Mouse (Mus musculus): ENCODE measurements at regions not wholly inside any gene's neighbourhood (a gene's known extent, or its start where the extent isn't known, plus 50 kb on each side); places are given as distances from the start of the nearest gene placed in this dataset.

- Histone ChIP-seq H3K9me3 (ENCODE audit: control insufficient read depth, low read length) (no peaks in the 10 kb centered on the region), H3K9ac (ENCODE audit: low read depth, low read length) (no peak overlapping the region), H3K36me3 (ENCODE audit: control insufficient read depth, insufficient read depth, low read length) (no peaks in the 10 kb centered on the region), H3K4me1 (replicated peaks; ENCODE audit: control insufficient read depth, insufficient read depth, low read length) (no peaks in the 10 kb centered on the region), H3K27ac (ENCODE audit: low read depth, low read length) (no peak overlapping the region), H3K27me3 (replicated peaks; ENCODE audit: control insufficient read depth, insufficient read depth, low read length) (no peaks in the 10 kb centered on the region), H3K4me2 (no peak overlapping the region), H3K4me3 (ENCODE audit: low read depth, low read length) (no peak overlapping the region)
- DNase-seq (ENCODE audit: low spot score) (no peak), ATAC-seq (replicated peaks; ENCODE audit: low FRiP score) (no peak)
- WGBS, result 79% methylated on average over 3 of the region's 3 CpGs
Measured at GRCm38 (mm10) chr4:95451831-95452230, 105.5 kb upstream of the Fggy start.

- Histone ChIP-seq H3K27me3 (replicated peaks; ENCODE audit: control insufficient read depth, insufficient read depth, low read length) (no peaks in the 10 kb centered on the region), H3K4me1 (replicated peaks; ENCODE audit: control insufficient read depth, insufficient read depth, low read length) (no peaks in the 10 kb centered on the region), H3K4me2 (no peak overlapping the region), H3K27ac (ENCODE audit: low read depth, low read length) (no peak overlapping the region), H3K9me3 (ENCODE audit: control insufficient read depth, low read length) (no peaks in the 10 kb centered on the region), H3K9ac (ENCODE audit: low read depth, low read length) (no peak overlapping the region), H3K36me3 (ENCODE audit: control insufficient read depth, insufficient read depth, low read length) (no peaks in the 10 kb centered on the region), H3K4me3 (ENCODE audit: low read depth, low read length) (no peak overlapping the region)
- 75% methylated on average over 1 of the region's 1 CpGs for WGBS
- DNase-seq (ENCODE audit: low spot score) (no peak), ATAC-seq (replicated peaks; ENCODE audit: low FRiP score) (no peak)
Measured at GRCm38 (mm10) chr4:95456318-95456717, 101.0 kb upstream of the Fggy start.

- no peaks in the 10 kb centered on the region for H3K36me3 ChIP-seq (ENCODE audit: control insufficient read depth, insufficient read depth, low read length)
- H3K9me3 ChIP-seq (ENCODE audit: control insufficient read depth, low read length), result no peaks in the 10 kb centered on the region
- H3K27me3 ChIP-seq (replicated peaks; ENCODE audit: control insufficient read depth, insufficient read depth, low read length), result no peaks in the 10 kb centered on the region
- no peak overlapping the region for H3K9ac ChIP-seq (ENCODE audit: low read depth, low read length)
- H3K4me2 ChIP-seq, result no peak overlapping the region
- H3K4me1 ChIP-seq (replicated peaks; ENCODE audit: control insufficient read depth, insufficient read depth, low read length), result no peaks in the 10 kb centered on the region
- 86% methylated on average over 5 of the region's 5 CpGs for WGBS
- ATAC-seq (replicated peaks; ENCODE audit: low FRiP score) (no peak), DNase-seq (ENCODE audit: low spot score) (no peak)
- H3K4me3 ChIP-seq (ENCODE audit: low read depth, low read length), result no peak overlapping the region
- H3K27ac ChIP-seq (ENCODE audit: low read depth, low read length), result no peak overlapping the region
Measured at GRCm38 (mm10) chr4:95456943-95457342, 100.4 kb upstream of the Fggy start.

GRCm38 (mm10) chr4:95462476-95462875 lies 94.8 kb upstream of the Fggy start:
- Histone ChIP-seq H3K27me3 (replicated peaks; ENCODE audit: control insufficient read depth, insufficient read depth, low read length) (no peaks in the 10 kb centered on the region), H3K36me3 (ENCODE audit: control insufficient read depth, insufficient read depth, low read length) (no peaks in the 10 kb centered on the region), H3K4me1 (replicated peaks; ENCODE audit: control insufficient read depth, insufficient read depth, low read length) (no peaks in the 10 kb centered on the region), H3K27ac (ENCODE audit: low read depth, low read length) (no peak overlapping the region), H3K4me2 (no peak overlapping the region), H3K9ac (ENCODE audit: low read depth, low read length) (no peak overlapping the region), H3K9me3 (ENCODE audit: control insufficient read depth, low read length) (no peaks in the 10 kb centered on the region), H3K4me3 (ENCODE audit: low read depth, low read length) (no peak overlapping the region)
- DNase-seq (ENCODE audit: low spot score), result no peak
- ATAC-seq (replicated peaks; ENCODE audit: low FRiP score), result no peak
- WGBS, result 75% methylated on average over 3 of the region's 3 CpGs

GRCm38 (mm10) chr4:95463082-95463825 lies 94.1 kb upstream of the Fggy start:
- no peak overlapping the region for H3K9ac ChIP-seq (ENCODE audit: low read depth, low read length)
- ATAC-seq (replicated peaks; ENCODE audit: low FRiP score) (no peak), DNase-seq (ENCODE audit: low spot score) (no peak)
- H3K27ac ChIP-seq (ENCODE audit: low read depth, low read length), result no peak overlapping the region
- H3K4me3 ChIP-seq (ENCODE audit: low read depth, low read length), result no peak overlapping the region
- H3K9me3 ChIP-seq (ENCODE audit: control insufficient read depth, low read length), result no peaks in the 10 kb centered on the region
- no peaks in the 10 kb centered on the region for H3K27me3 ChIP-seq (replicated peaks; ENCODE audit: control insufficient read depth, insufficient read depth, low read length)
- 78% methylated on average over 8 of the region's 8 CpGs for WGBS
- no peaks in the 10 kb centered on the region for H3K36me3 ChIP-seq (ENCODE audit: control insufficient read depth, insufficient read depth, low read length)
- H3K4me2 ChIP-seq, result no peak overlapping the region
- no peaks in the 10 kb centered on the region for H3K4me1 ChIP-seq (replicated peaks; ENCODE audit: control insufficient read depth, insufficient read depth, low read length)

GRCm38 (mm10) chr4:95466647-95467046 lies 90.7 kb upstream of the Fggy start:
- Histone ChIP-seq H3K4me3 (ENCODE audit: low read depth, low read length) (no peak overlapping the region), H3K4me1 (replicated peaks; ENCODE audit: control insufficient read depth, insufficient read depth, low read length) (no peaks in the 10 kb centered on the region), H3K27me3 (replicated peaks; ENCODE audit: control insufficient read depth, insufficient read depth, low read length) (no peaks in the 10 kb centered on the region), H3K36me3 (ENCODE audit: control insufficient read depth, insufficient read depth, low read length) (no peaks in the 10 kb centered on the region), H3K9ac (ENCODE audit: low read depth, low read length) (no peak overlapping the region), H3K4me2 (no peak overlapping the region), H3K27ac (ENCODE audit: low read depth, low read length) (no peak overlapping the region), H3K9me3 (ENCODE audit: control insufficient read depth, low read length) (no peaks in the 10 kb centered on the region)
- DNase-seq (ENCODE audit: low spot score) (no peak), ATAC-seq (replicated peaks; ENCODE audit: low FRiP score) (peak; percentile 67; the same call in 1 of the 2 replicates)
- 15% methylated on average over 2 of the region's 2 CpGs for WGBS

- H3K4me2 ChIP-seq, result no peak overlapping the region
- no peak overlapping the region for H3K4me3 ChIP-seq (ENCODE audit: low read depth, low read length)
- no peak for DNase-seq (ENCODE audit: low spot score)
- H3K36me3 ChIP-seq (ENCODE audit: control insufficient read depth, insufficient read depth, low read length), result no peaks in the 10 kb centered on the region
- no peaks in the 10 kb centered on the region for H3K9me3 ChIP-seq (ENCODE audit: control insufficient read depth, low read length)
- no peak overlapping the region for H3K9ac ChIP-seq (ENCODE audit: low read depth, low read length)
- no peak overlapping the region for H3K27ac ChIP-seq (ENCODE audit: low read depth, low read length)
- ATAC-seq (replicated peaks; ENCODE audit: low FRiP score), result no peak
- WGBS, result 62% methylated on average over 2 of the region's 2 CpGs
- no peaks in the 10 kb centered on the region for H3K4me1 ChIP-seq (replicated peaks; ENCODE audit: control insufficient read depth, insufficient read depth, low read length)
- H3K27me3 ChIP-seq (replicated peaks; ENCODE audit: control insufficient read depth, insufficient read depth, low read length), result no peaks in the 10 kb centered on the region
Measured at GRCm38 (mm10) chr4:95467526-95467925, 89.8 kb upstream of the Fggy start.

- H3K27me3 ChIP-seq (replicated peaks; ENCODE audit: control insufficient read depth, insufficient read depth, low read length), result no peaks in the 10 kb centered on the region
- H3K4me3 ChIP-seq (ENCODE audit: low read depth, low read length), result no peak overlapping the region
- H3K27ac ChIP-seq (ENCODE audit: low read depth, low read length), result no peak overlapping the region
- H3K9ac ChIP-seq (ENCODE audit: low read depth, low read length), result no peak overlapping the region
- no peaks in the 10 kb centered on the region for H3K4me1 ChIP-seq (replicated peaks; ENCODE audit: control insufficient read depth, insufficient read depth, low read length)
- no peaks in the 10 kb centered on the region for H3K9me3 ChIP-seq (ENCODE audit: control insufficient read depth, low read length)
- DNase-seq (ENCODE audit: low spot score), result no peak
- no peak overlapping the region for H3K4me2 ChIP-seq
- ATAC-seq (replicated peaks; ENCODE audit: low FRiP score), result no peak
- 57% methylated on average over 5 of the region's 5 CpGs for WGBS
- H3K36me3 ChIP-seq (ENCODE audit: control insufficient read depth, insufficient read depth, low read length), result no peaks in the 10 kb centered on the region
Measured at GRCm38 (mm10) chr4:95474726-95475406, 82.4 kb upstream of the Fggy start.

Measured in liver, embryonic 11.5 days (tissue).